Mouse (Mus musculus): ENCODE measurements around the gene Csrnp1. TPM values are rescaled to one million over a fixed set of nuclear protein-coding genes. Genes with fewer than 3 reads are reported as not detected.

Csrnp1 gene
- polyA plus RNA-seq, 1 experiment from 2014 or later = 1.6 TPM

DNA sequence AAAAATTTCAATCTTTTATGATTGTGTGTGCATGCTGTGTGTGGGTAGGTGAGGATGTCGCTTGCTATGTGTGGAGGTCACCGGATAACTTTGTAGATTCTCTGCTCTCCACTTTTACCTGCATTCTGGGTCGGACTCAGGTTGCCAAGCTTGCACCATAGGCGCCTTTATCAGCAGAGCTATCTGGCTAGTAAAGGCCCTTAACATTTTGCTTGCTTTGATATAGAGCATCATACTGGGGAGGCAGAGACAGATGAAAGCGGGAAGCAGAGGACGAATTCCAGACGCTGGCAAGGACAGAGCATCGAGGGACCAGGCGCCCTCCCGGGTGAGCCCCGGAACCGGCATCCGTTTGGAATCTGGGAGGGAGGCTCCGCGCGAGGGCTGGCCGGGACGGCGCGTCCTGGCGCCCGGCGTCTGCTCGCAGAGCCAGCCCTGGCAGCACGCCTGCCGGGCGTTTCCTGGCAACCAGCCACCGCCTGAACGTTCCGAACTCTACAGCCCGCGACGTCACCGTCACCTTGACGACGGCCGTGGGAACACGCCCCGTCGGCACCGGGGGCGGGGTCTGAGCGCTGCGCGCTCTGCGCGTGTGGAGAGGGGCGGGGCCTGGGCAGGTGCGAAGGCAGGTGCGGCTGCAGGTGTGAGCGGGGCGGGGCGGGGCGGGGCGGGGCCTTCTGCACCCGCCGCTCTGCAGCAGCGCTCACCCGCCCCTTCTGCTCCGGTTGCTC is 26.5 kb upstream of the Csrnp1 start:
- no peaks in the 10 kb centered on the region for H3K36me3 ChIP-seq (ENCODE audit: control insufficient read depth, insufficient read depth, low read length)
- H3K9ac ChIP-seq (ENCODE audit: low read length) = peak overlapping the region; percentile 49
- ATAC-seq (replicated peaks; ENCODE audit: low FRiP score) (peak; percentile 95), DNase-seq (ENCODE audit: low spot score) (peak; percentile 96)
- H3K4me1 ChIP-seq (replicated peaks; ENCODE audit: control insufficient read depth, insufficient read depth, low read length) = no peaks in the 10 kb centered on the region; the same call in 1 of the 2 replicates
- 2% methylated on average over 48 of the region's 60 CpGs for whole genome bisulfite sequencing
- peak overlapping the region; percentile 88 for H3K4me2 ChIP-seq (ENCODE audit: low read depth, low read length, severe bottlenecking)
- H3K27me3 ChIP-seq (ENCODE audit: control insufficient read depth, insufficient read depth, low read length) = no peaks in the 10 kb centered on the region
- H3K27ac ChIP-seq (ENCODE audit: low read depth, low read length) = peak overlapping the region; percentile 21; the same call in 1 of the 2 replicates
- H3K9me3 ChIP-seq (ENCODE audit: control insufficient read depth, low read length) = no peaks in the 10 kb centered on the region
- peak overlapping the region; percentile 39 for H3K4me3 ChIP-seq (ENCODE audit: low read depth, low read length)

DNA sequence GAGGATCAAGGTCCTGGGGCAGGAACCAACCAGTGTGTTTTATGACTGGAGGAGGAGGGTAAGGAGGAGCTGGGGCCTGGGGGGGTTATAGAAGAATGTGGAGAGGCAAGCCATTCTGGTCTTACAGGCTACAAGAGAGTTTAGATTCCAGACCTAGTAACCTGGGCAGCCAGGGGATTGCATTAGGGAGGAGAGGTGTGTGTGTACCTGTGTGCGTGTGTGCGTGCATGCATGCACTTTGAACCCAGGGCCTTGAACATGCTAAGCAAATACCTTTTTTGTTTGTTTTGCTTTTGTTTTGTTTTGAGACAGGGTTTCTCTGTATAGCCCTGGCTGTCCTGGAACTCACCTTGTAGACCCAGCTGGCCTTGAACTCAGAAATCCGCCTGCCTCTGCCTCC is 25.4 kb upstream of the Csrnp1 start:
- ATAC-seq (replicated peaks; ENCODE audit: low FRiP score) = no peak
- H3K9ac ChIP-seq (ENCODE audit: low read length) = no peak overlapping the region
- no peaks in the 10 kb centered on the region for H3K27me3 ChIP-seq (ENCODE audit: control insufficient read depth, insufficient read depth, low read length)
- 89% methylated on average over 3 of the region's 3 CpGs for WGBS
- no peaks in the 10 kb centered on the region; the same call in 1 of the 2 replicates for H3K4me1 ChIP-seq (replicated peaks; ENCODE audit: control insufficient read depth, insufficient read depth, low read length)
- no peak overlapping the region for H3K4me3 ChIP-seq (ENCODE audit: low read depth, low read length)
- no peak overlapping the region for H3K4me2 ChIP-seq (ENCODE audit: low read depth, low read length, severe bottlenecking)
- H3K27ac ChIP-seq (ENCODE audit: low read depth, low read length) = no peak overlapping the region
- no peaks in the 10 kb centered on the region for H3K36me3 ChIP-seq (ENCODE audit: control insufficient read depth, insufficient read depth, low read length)
- no peak for DNase-seq (ENCODE audit: low spot score)
- no peaks in the 10 kb centered on the region for H3K9me3 ChIP-seq (ENCODE audit: control insufficient read depth, low read length)

DNA sequence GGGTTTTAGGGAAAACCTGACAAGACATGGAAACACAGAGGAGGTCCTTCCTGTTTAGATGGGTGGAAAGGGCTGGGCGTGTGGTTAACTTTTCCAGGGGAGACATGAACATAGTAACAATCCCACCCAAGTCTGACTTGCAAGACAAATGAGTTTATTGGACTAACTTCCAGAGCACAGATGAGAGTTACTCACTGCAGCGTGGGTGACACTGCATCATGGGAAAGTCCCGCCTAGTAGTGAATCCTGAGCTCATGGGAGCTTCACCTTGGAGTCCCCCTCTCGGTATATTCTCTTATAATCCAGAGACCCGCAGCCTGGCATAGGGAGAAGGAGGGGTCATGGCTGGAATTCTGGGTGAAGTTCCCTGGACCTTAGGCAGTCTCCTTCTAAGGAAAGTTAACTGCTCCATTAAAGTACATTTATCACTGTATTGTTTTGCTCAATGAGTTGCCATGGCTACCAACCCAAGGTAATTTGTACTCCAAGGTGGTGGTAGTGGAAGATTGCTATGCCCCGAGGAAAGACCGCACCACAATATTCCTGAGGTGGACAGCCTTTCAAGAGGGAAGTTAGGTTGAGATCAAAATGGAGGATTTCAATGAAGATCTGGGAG is 24.9 kb upstream of the Csrnp1 start:
- Histone ChIP-seq H3K9ac (ENCODE audit: low read length) (no peak overlapping the region), H3K4me2 (ENCODE audit: low read depth, low read length, severe bottlenecking) (no peak overlapping the region), H3K27me3 (ENCODE audit: control insufficient read depth, insufficient read depth, low read length) (no peaks in the 10 kb centered on the region), H3K27ac (ENCODE audit: low read depth, low read length) (no peak overlapping the region), H3K4me3 (ENCODE audit: low read depth, low read length) (no peak overlapping the region), H3K4me1 (replicated peaks; ENCODE audit: control insufficient read depth, insufficient read depth, low read length) (no peaks in the 10 kb centered on the region; the same call in 1 of the 2 replicates), H3K9me3 (ENCODE audit: control insufficient read depth, low read length) (no peaks in the 10 kb centered on the region), H3K36me3 (ENCODE audit: control insufficient read depth, insufficient read depth, low read length) (no peaks in the 10 kb centered on the region)
- 84% methylated on average over 7 of the region's 7 CpGs for WGBS
- DNase-seq (ENCODE audit: low spot score) = no peak
- no peak for ATAC-seq (replicated peaks; ENCODE audit: low FRiP score)

DNA sequence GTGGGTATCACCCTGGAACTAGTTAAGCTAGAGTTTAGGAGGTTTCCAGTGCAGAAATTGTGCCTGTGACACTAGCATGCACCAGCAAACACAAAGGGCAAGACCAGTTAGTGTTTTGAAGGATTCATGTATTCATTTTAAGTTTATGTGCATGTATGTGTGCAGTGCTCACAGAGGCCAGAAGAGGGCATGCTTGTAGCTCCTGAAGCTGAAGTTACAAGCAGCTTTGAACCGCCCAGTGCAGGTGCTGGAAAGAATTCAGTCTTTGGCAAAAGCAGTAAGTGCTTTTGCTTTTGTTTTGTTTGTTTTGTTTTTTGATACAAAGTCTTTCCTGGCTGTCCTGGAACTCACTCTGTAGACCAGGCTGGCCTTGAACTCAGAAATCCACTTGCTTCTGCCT is 23.4 kb upstream of the Csrnp1 start:
- Histone ChIP-seq H3K9ac (ENCODE audit: low read length) (no peak overlapping the region), H3K9me3 (ENCODE audit: control insufficient read depth, low read length) (no peaks in the 10 kb centered on the region), H3K4me2 (ENCODE audit: low read depth, low read length, severe bottlenecking) (no peak overlapping the region), H3K4me1 (replicated peaks; ENCODE audit: control insufficient read depth, insufficient read depth, low read length) (no peaks in the 10 kb centered on the region; the same call in 1 of the 2 replicates), H3K27me3 (ENCODE audit: control insufficient read depth, insufficient read depth, low read length) (no peaks in the 10 kb centered on the region), H3K4me3 (ENCODE audit: low read depth, low read length) (no peak overlapping the region), H3K27ac (ENCODE audit: low read depth, low read length) (no peak overlapping the region), H3K36me3 (ENCODE audit: control insufficient read depth, insufficient read depth, low read length) (no peaks in the 10 kb centered on the region)
- no peak for ATAC-seq (replicated peaks; ENCODE audit: low FRiP score)
- DNase-seq (ENCODE audit: low spot score) = no peak
- 65% methylated on average over 1 of the region's 1 CpGs for WGBS

DNA sequence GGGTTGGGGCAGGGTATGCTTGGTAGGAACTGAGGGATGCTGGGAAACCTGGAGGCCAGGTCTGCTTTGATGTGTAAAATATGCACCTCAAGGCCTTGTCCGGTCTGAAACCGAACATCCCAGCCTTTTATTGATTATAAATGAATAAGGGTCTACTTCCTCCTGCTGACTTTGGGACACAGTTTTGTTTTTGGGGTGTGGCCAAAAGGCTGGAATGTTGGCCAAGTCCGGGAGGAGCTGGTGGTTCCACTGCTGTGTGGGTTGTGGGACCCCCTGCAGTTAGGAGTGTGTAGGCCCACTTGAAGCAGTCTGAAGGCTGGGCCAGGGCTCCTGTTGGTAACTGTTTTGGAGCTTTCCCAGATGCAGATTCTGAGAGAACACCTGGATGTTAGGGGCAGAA is 21.5 kb upstream of the Csrnp1 start:
- Histone ChIP-seq H3K4me1 (replicated peaks; ENCODE audit: control insufficient read depth, insufficient read depth, low read length) (peaks cover 2% of the 10 kb centered on the region; the same call in 1 of the 2 replicates), H3K27ac (ENCODE audit: low read depth, low read length) (no peak overlapping the region), H3K36me3 (ENCODE audit: control insufficient read depth, insufficient read depth, low read length) (no peaks in the 10 kb centered on the region), H3K9me3 (ENCODE audit: control insufficient read depth, low read length) (no peaks in the 10 kb centered on the region), H3K27me3 (ENCODE audit: control insufficient read depth, insufficient read depth, low read length) (no peaks in the 10 kb centered on the region), H3K9ac (ENCODE audit: low read length) (no peak overlapping the region), H3K4me3 (ENCODE audit: low read depth, low read length) (no peak overlapping the region), H3K4me2 (ENCODE audit: low read depth, low read length, severe bottlenecking) (no peak overlapping the region)
- WGBS = 72% methylated on average over 3 of the region's 3 CpGs
- DNase-seq (ENCODE audit: low spot score) (no peak), ATAC-seq (replicated peaks; ENCODE audit: low FRiP score) (no peak)

DNA sequence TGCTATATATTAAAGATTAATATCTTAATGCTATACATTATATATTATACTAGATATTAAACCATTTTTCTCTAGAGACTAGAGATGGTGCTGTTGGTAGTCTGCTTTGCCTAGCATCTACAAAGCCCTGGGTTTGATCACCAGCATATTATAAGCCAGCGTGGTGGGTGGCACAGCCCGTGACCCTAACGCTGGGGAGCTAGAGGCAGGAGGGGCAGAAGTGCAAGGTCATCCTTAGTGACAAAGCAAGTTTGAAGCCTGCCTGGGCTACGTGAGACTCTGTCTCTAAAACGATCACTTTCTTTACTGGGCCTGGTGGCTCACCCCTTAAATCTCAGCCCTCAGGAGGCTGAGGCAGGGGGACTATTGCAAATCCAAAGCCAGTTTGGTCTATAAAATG is 18.4 kb upstream of the Csrnp1 start:
- H3K4me3 ChIP-seq (ENCODE audit: low read depth, low read length) = no peak overlapping the region
- DNase-seq (ENCODE audit: low spot score) (peak; percentile 39), ATAC-seq (replicated peaks; ENCODE audit: low FRiP score) (no peak)
- 76% methylated on average over 5 of the region's 5 CpGs for WGBS
- H3K4me2 ChIP-seq (ENCODE audit: low read depth, low read length, severe bottlenecking) = no peak overlapping the region
- 0 out of 2 replicates have a peak, but pooled peaks cover 2% of the 10 kb centered on the region for H3K4me1 ChIP-seq (replicated peaks; ENCODE audit: control insufficient read depth, insufficient read depth, low read length)
- H3K9ac ChIP-seq (ENCODE audit: low read length) = no peak overlapping the region
- H3K36me3 ChIP-seq (ENCODE audit: control insufficient read depth, insufficient read depth, low read length) = no peaks in the 10 kb centered on the region
- H3K27me3 ChIP-seq (ENCODE audit: control insufficient read depth, insufficient read depth, low read length) = no peaks in the 10 kb centered on the region
- H3K27ac ChIP-seq (ENCODE audit: low read depth, low read length) = no peak overlapping the region
- no peaks in the 10 kb centered on the region for H3K9me3 ChIP-seq (ENCODE audit: control insufficient read depth, low read length)

DNA sequence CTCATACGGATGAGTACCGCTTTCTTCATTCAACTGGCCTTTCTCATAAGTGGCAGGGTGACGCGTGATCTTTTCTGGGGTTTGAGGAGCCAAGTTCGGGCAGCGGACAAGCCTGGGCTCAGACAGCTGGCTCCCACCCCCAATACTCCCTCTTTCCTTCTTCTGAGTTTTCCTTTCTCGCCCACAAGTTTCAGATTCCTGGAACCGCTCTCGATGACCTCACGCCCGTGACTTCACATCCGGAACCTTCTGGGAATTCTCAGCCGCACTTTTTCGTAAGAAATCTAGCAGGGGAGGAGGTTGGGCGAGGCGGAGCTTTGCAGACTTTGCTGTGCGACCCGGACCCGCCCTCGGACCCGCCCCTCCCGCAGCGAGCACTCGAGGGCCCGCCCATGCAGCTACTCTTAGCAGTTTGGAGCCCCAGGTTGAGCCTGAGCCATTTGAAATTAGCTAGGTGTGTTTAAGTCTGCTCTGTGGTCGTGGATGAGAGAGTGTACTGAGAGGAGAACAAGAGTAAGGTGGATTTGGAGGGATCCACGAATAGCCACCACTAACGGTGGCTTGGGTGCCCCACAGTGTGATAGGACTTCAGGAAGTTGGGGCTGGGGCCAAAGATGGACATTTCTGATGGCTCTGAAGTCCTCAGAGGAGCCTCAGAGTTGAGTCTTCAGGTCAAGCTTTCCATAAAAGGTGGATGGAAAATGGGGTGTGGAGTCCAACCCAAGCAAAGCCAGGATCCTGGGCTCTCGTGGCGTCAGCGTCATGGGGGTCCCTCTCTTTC is 17.7 kb upstream of the Csrnp1 start:
- H3K27me3 ChIP-seq (ENCODE audit: control insufficient read depth, insufficient read depth, low read length) = no peaks in the 10 kb centered on the region
- H3K4me3 ChIP-seq (ENCODE audit: low read depth, low read length) = peak overlapping the region; percentile 35
- peak overlapping the region; percentile 57 for H3K4me2 ChIP-seq (ENCODE audit: low read depth, low read length, severe bottlenecking)
- H3K36me3 ChIP-seq (ENCODE audit: control insufficient read depth, insufficient read depth, low read length) = no peaks in the 10 kb centered on the region
- H3K4me1 ChIP-seq (replicated peaks; ENCODE audit: control insufficient read depth, insufficient read depth, low read length) = 0 out of 2 replicates have a peak, but pooled peaks cover 2% of the 10 kb centered on the region
- WGBS = 13% methylated on average over 31 of the region's 31 CpGs
- H3K9me3 ChIP-seq (ENCODE audit: control insufficient read depth, low read length) = no peaks in the 10 kb centered on the region
- H3K27ac ChIP-seq (ENCODE audit: low read depth, low read length) = no peak overlapping the region; the same call in 1 of the 2 replicates
- ATAC-seq (replicated peaks; ENCODE audit: low FRiP score) (peak; percentile 89), DNase-seq (ENCODE audit: low spot score) (peak; percentile 89)
- peak overlapping the region; percentile 35 for H3K9ac ChIP-seq (ENCODE audit: low read length)

DNA sequence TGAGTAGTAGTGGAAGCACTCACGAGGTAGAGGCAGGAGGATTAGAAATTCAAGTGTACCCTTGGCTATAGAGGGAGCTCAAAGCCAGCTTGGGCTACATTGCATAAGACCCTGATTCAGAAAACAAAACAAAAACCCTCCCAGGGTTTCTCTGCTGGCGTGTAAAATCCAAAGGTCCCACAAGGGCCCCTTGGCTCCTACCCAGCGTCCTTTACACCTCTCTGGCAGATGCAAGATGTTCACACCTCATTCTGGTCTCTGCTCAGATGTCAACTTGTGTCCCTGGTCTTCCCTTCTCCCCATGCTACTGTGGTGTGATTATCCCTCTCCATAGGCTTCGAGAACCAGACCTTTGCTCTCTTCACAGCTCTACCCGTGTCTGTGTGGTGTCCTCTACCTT is 16.3 kb upstream of the Csrnp1 start:
- 79% methylated on average over 5 of the region's 5 CpGs for WGBS
- ATAC-seq (replicated peaks; ENCODE audit: low FRiP score) (no peak), DNase-seq (ENCODE audit: low spot score) (no peak)
- Histone ChIP-seq H3K27ac (ENCODE audit: low read depth, low read length) (no peak overlapping the region), H3K4me2 (ENCODE audit: low read depth, low read length, severe bottlenecking) (no peak overlapping the region), H3K27me3 (ENCODE audit: control insufficient read depth, insufficient read depth, low read length) (no peaks in the 10 kb centered on the region), H3K4me1 (replicated peaks; ENCODE audit: control insufficient read depth, insufficient read depth, low read length) (0 out of 2 replicates have a peak, but pooled peaks cover 2% of the 10 kb centered on the region), H3K9ac (ENCODE audit: low read length) (no peak overlapping the region), H3K4me3 (ENCODE audit: low read depth, low read length) (no peak overlapping the region), H3K9me3 (ENCODE audit: control insufficient read depth, low read length) (no peaks in the 10 kb centered on the region), H3K36me3 (ENCODE audit: control insufficient read depth, insufficient read depth, low read length) (no peaks in the 10 kb centered on the region)

Data from forebrain, embryonic 11.5 days (tissue).